Mouse (Mus musculus) erythroblast, adult 5-6 weeks (primary cell): ENCODE measurements around the gene Lamp1. TPM values are rescaled to one million over a fixed set of nuclear protein-coding genes. Genes with fewer than 3 reads are reported as not detected.

Source experiments
- ATAC-seq: replicated peaks from 2 replicates; pipeline ENCODE4 v1.8.0; 2016; ENCODE audit warnings: moderate number of reproducible peaks, mild to moderate bottlenecking, moderate TSS enrichment, inconsistent platforms; ENCODE audit not compliant: poor library complexity, low FRiP score, severe bottlenecking
- total RNA-seq, 2 experiments: library from RNA; stranded (forward) in 1 of 2; stranded (reverse) in 1 of 2; fragments of 150-400 nt in 1 of 2; fragments of 200-764, 138-1000 nt in 1 of 2; gene quantifications; 2 replicates each; pipeline versions ENCODE4 v1.2.3 to v1.2.4; 2015 to 2017; ENCODE audit warnings: low replicate concordance in 2 of 2

Gene Lamp1
- total RNA-seq, 2 experiments from 2014 or later, result 101 to 130 TPM

GRCm38 (mm10) chr8:13194818-13195217 lies 35.9 kb downstream of the Lamp1 start:
- ATAC-seq, result no peak

- no peak for ATAC-seq
These were observed 38.5 kb downstream of the Lamp1 start for GRCm38 (mm10) chr8:13197493-13197892.

GRCm38 (mm10) chr8:13199385-13200061 lies 40.6 kb downstream of the Lamp1 start:
- no peak for ATAC-seq

DNA sequence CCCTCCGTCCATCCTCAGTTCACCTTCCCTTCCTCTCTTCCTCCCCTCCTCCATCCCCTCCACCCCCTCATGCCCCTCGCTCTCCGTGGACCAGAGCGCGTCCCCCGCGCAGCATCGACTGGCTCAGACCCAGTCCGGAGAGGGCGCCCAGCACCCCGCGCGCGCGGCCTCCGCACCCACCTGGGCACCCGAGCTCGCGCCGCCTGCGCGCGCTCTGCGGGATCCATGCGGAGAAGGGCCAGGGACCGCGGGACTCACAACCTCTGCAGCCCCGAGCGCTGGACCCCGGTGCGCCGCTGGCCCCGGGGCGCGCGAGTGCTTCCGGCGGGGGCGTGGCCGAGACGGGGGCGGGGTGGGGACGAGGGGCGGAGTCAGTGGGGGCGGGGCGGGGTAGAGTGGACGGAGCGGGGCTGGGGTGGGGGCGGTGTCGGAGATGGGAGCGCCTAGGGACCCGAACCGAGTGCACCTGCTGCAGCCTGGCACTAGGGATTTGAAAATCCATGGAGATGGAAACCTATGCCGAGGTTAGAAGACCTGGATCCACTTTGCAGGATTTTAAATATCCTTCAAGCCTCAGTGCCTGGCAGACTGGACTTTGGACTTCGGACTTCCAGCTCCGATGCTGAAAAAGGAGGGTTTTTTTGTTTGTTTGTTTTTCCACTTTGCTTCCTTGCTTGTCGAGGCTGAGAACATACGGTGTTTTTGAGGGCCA lies 41.5 kb downstream of the Lamp1 start, which contains the start of gene Grtp1:
Gene Grtp1 (minus strand): TSS at position 320 of the 712 bp plus-strand sequence.
- peak; percentile 7; the same call in 1 of the 2 replicates for ATAC-seq

- no peak for ATAC-seq
These were observed 42.0 kb downstream of the Lamp1 start for GRCm38 (mm10) chr8:13201013-13201334.

DNA sequence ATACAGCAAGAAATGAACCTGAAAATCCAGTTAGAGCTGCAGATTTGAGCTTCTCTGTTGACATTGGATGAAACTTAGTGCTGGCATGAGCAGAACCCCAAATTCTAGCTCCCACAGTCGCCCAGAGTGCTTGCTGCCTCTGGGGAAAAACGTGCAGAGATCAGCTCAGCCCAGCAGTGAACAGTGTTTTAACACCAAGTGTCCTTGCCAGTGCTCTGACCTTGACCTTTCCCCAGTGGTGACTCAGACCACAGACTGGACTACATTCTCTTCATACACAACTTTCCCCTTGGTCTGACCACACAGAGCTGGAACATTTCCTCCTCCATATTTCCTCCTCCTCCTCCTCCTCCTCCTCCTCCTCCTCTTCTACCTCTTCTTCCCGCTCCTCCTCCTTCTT lies 43.1 kb downstream of the Lamp1 start:
- no peak for ATAC-seq

DNA sequence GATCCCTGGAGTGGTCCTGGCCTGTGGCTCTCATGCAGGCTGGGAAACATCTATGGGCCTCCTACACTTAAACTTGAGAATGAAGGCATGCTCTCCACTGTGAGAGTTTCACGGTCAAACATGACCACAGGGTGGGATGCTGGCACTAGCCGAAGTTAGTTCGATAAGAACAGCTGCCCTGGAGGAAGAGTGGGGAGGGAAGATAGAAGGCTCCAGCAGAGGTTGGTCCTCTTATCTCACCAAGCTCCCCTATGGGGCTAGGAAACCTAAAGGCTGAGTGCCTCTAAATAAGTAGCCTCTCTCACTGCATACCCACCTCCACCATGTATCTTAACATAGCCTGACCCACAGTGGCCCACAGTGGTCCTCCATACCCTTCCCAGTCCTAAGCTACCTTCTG lies 43.8 kb downstream of the Lamp1 start:
- peak; percentile 76 for ATAC-seq

DNA sequence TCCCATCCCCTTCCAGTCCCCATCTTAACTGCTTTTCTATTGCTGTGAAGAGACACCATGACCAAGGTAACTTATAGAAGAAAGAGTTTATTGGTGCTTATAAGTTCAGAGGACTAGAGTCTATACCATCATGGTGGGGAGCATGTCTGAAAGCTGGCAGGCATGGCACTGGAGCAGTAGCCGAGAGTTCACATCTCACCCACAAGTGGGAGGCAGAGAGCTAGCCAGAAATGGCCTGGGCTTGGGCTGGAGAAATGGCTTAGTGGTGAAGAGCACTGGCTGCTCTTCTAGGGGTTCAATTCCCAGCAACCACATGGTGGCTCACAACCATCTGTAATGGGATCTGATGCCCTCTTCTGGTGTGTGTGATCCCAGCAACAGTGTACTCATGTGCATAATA lies 44.5 kb downstream of the Lamp1 start:
- peak; percentile 68 for ATAC-seq

DNA sequence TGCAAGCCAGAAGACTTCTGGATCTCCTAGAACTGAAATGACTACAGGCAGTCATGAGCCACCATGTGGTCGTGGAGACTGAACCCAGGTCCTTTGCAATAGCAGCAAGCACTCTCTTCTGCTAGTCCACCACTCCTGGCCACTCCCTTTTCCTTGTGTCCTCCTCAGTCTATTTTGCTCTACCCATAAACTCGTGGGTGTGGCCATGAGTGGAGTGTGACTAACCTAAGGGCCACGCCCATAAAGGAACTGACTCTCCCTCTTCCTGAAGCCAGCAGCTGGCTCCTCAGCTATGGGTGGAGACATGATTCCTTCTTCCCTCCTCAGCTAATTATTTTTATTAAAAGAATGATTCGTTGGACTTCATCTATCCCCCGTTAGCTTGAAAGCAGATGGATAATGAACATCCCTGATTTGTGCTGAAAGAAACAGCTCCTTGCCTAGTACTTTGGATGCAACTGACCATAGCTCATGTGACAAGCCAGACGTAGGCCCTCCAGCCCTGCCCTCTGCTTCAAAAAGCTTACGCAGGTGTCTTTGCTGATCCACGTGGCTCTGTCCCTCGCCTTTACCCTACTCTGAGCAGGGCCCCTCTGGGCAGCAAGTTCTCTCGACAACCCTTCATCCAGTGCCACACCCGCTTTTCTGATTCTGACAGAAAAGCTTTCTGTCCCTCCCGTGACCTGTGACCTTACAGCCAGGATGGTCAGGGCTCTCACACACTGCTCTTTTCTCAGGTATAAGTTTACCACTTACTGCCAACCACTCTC lies 45.6 kb downstream of the Lamp1 start:
- peak; percentile 63 for ATAC-seq

GRCm38 (mm10) chr8:13205311-13205710 lies 46.4 kb downstream of the Lamp1 start:
- ATAC-seq, result no peak

DNA sequence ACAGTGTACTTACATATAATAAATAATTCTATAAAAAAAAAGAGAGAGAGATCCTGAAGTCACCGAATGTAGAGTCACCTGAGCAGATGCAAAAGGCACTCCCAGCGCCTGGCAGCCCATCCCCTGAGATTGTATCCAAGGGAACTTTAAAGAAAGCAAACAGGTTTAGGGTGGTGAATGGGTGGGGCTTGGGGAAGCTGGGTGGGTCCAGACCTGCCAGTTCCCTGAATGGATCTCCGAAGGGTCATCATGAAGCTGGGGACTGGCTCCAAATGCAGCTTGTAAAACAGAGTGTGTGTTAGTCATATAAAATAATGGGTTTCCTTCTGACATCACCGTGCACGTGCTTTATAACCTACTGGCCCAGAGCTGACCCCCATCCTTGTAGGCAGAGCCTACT lies 47.3 kb downstream of the Lamp1 start:
- no peak for ATAC-seq

DNA sequence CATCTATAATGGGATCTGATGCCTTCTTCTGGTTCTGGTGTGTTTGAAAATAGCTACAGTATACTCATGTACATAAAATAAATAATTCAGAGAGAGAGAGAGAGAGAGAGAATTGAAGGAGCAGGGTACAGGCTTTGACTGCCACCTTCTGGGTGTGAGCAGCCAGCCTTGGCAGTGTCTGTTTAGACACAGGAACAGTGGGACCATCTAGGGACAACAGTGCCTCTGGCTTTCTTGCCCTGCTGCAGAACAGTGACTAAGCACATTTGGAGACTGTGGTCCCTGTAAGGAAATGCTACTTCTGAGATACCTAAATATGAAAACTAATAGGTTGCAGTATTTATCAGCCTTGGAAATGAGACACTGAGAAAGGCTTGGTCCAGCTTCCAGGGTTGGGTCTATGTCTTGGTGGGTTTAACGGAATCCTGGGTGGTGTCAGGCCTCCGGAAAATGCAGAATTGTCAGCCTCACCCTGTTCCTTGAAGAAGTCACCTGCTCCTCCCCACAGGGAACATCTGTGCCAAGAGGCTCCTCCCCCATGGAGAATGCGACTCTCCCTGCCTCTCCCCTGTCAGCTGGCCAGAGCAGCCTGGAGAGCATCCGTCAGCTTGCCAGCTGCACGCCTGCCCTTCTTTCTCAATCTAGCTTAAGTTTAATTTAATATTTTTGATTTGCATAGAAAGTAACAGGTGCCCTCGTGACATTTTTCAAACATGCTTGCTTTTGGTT lies 49.8 kb downstream of the Lamp1 start:
- peak; percentile 70 for ATAC-seq

DNA sequence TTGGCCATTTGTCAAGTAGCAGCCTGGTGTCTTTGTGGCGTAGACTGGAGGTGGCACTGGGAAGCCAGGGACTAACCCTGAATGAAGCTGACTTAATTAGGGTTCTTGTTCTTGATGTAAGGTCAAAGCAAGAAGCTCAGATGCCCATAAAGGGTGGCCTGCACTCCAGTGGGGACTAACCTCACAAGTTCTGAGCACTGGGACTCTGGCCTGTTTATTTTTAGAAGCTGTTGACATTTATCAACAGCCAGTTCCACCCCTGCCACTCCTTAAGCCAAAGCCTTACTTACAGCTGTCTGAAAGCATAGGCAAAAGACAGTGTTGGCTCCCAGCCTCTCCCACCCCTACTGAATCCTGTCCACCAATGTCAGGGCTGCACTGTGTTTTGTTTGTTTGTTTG lies 50.8 kb downstream of the Lamp1 start:
- no peak for ATAC-seq

- peak; percentile 88 for ATAC-seq
These were observed 54.7 kb downstream of the Lamp1 start for GRCm38 (mm10) chr8:13213479-13214268.

- ATAC-seq, result no peak
These were observed 57.4 kb downstream of the Lamp1 start for GRCm38 (mm10) chr8:13216386-13216785.

DNA sequence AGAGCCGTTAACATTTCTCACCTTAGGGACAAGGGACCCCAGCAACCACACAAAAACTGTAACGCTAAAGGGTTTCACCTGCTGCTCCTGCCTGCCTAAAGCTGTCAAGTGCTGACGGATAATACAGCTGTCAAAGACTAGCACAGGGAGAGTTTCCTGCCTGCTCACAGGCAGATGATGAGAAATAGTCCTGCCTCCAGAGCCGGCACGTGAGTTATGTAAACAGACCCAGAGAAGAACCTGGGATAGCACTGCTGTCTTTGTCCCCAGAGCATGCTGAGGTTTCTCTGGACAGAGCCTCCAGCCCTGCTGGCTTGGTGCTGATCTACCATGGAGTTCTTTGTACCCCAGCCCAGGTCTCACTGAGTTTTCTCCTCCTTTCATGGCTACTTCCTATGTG lies 58.1 kb downstream of the Lamp1 start:
- ATAC-seq, result no peak

DNA sequence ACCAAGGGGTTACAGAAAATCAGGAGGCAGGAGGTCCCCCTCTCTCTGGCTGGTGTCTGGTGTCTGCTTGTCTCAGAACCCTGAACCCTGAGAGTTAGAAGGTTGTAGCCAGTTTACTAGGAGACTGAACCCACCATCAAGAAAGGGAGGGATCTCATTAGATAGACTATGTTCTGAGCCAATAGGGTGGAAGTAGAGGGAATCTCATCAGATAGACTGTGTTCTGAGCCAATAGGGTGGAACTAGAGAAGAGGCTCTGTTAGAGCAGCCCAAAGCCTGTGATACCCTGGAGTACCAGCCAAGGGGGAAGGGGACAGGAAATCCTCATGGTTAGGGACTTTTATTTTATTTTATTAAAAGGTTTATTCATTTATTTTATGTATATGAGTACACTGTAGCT lies 59.0 kb downstream of the Lamp1 start:
- ATAC-seq, result no peak

DNA sequence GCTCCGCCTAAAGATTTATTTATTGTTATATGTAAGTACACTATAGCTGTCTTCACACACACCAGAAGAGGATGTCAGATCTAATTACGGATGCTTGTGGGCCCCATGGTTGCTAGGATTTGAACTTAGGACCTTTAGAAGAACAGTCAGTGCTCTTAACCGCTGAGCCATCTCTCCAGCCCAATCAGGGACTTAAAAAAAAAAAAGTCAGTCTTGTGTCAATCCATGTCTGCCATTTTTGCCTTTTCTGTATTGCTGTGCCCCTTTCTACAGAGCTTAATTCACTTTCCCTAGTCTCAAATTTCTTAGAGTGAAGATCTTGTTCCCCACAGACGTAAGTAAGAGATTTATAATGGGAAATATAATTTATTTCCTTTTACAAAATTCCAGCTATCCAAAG lies 59.5 kb downstream of the Lamp1 start:
- no peak for ATAC-seq

GRCm38 (mm10) chr8:13224426-13224825 lies 65.5 kb downstream of the Lamp1 start:
- ATAC-seq, result no peak
